Mouse (Mus musculus) left cerebral cortex, adult 9 months (tissue): ENCODE data around the gene Atp6v0e2.

ENCODE experiments used
- DNase-seq, 2 experiments: peaks; one replicate each; pipeline ENCODE4 v3.0.0; 2022; ENCODE audit warnings: low spot score in 2 of 2

Atp6v0e2 gene

GRCm38 (mm10) chr6:48539860-48540259 is 2.4 kb downstream of the Atp6v0e2 start:
- DNase-seq = no peak

DNA sequence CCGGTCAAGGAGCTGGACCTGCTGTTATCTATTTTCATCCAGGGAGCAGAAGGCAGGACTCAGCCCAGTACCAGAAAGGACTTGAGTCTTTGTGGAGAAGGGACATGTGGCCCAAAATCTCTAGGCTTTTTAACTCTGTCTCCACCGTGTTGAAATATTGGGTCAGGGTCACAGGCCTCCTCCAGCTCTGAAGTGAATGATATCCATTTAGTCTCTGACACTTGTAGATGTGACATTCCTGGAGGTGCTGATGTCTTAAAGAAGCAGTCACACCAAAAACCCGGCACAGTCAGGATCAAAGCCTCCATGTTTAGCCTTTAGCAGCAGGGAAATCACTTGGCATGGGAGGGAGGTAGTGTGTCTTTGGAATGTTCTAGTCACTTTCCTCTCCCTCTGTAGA is 3.3 kb downstream of the Atp6v0e2 start:
- DNase-seq = no peak

DNA sequence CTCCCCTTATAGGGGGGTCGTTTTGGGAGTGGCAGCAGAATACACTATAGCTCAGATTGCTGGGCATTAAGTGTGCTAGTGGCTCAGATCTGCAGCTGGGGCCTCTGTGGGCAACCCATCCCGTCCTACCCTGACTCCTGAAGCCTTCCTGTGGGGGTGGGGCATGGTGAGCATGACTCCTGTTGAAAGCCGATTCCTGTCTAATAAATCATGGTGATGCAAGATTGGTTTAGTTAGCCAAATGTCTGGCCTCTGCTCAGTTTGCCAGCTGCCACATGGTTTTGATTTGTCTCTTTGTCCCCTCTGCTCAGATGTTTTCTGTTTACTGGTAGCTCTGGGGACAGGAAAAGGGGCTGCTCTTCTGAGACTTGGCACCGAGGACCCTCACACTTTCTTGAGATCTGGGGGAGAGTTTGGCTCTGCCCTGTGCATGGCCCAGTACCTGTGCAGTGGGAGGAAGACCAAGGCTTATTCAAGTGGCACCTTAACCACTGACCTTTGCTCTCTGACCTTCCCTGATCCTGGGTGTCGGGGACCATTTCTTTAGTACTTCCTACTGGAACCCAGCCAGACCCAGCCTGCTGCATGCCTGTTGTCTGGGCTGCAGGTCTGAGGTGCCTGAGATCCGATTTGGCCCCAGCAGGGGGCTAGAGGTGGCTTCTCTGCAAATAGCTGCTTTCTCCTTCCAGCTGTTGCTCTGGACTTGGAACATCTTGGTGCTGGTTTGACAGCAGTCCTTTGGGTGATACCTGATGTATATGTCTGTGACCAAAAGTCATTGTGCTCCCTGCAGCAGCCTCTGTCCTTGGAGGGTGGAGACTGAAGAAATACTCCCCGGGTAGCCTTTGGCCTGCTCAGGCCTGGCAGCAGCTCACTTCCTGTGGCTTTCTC is 4.4 kb downstream of the Atp6v0e2 start:
- DNase-seq = no peak

DNA sequence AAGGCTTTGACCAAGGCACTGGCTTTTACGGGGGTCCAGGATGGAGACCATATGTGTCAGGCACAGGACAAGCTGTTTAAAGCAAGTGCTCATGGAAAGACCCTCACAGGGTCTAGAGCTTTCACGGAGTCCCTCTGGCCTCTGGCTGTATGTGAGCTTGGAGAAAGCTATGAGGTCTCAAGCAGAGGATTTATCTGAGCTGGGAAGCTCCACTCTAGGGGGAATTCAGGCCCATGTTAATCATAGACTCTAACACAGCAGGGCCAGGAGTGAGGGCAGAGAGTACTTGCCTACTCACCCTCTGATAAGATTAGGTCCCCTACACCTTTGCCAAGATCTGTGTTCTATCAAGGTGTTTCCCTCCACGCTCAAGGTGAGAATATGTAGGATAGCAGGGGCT is 5.2 kb downstream of the Atp6v0e2 start:
- DNase-seq = no peak

GRCm38 (mm10) chr6:48545251-48545650 is 7.8 kb downstream of the Atp6v0e2 start:
- DNase-seq = no peak

DNA sequence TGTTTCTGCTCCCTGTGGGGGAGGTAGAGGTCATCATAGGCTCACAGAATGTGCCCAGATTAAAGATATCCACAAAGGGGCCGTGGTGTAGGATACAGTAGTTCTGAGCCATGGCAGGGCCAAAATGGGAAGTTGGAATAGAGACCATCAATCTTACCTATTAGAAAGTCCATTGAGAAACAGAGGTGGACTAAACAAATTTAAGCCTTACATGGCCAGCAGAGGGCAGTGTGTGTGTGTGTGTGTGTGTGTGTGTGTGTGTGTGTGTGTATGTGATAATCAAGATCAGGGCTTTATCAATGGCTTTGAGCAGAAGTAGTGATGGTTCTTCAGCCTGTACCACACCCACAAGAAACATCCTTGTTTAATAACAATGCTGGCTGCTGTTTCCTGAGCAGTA is 8.9 kb downstream of the Atp6v0e2 start:
- no peak for DNase-seq

DNA sequence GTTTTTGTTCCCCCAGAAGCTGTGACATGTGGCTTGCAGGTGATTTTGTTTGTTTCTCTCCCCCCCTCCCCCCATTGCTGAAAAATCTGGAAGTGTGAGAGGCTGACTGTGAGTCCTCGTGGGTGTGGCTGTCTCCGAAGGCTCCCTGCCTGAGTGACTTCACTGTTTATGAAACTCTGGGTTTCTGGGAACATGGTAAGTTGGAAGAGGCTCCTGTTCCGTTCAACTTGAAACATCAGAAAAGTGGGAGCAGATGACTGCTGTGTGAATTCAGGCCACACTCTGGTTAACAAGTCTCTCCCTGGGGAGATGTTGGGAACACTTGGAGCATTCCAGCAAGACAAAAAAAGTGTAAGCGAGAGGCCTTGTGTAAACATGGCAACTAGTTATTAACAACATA is 9.4 kb downstream of the Atp6v0e2 start:
- no peak for DNase-seq

DNA sequence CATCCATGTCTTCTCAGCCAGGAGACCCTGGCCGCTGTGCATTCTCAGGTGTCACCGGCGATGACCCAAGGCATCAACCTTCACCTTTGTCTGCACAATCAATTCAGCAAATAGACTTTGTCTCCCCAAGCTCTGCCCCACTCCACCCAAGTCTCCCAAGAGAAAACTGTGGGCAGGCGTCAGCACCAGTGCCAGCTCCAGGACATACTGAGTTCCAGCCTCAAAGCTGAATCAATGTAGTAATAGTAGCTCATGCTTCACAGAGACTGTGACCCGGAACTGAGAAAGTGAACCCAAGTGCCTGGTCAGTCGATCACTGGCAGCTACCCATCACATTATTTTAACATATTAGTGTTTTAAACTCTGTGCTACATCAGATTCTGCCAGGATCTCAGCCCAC is 10.9 kb downstream of the Atp6v0e2 start:
- no peak for DNase-seq

DNA sequence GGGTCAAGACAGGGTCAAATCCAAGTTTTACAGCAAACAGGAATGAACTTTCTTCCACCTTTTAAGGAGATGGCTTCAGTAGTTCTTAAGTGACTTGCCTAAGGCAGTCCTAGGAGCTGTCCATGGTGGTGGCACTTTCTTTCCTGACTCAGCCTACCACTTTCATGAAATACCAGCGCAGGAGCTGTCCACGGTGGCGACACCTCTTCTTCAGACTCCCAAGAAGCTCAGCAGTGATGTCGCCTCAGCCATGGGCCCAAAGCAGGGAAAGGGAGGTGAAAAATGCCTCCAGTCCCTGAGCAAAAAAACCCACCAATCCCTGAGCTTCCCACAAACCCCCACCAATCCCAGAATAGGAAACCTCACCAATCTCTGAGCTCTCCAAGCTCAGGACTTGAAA is 15.5 kb downstream of the Atp6v0e2 start:
- DNase-seq = no peak

GRCm38 (mm10) chr6:48553819-48554218 is 16.4 kb downstream of the Atp6v0e2 start:
- no peak for DNase-seq

GRCm38 (mm10) chr6:48554280-48555103 is 17.1 kb downstream of the Atp6v0e2 start, which contains the start of gene Lrrc61:
Lrrc61 (plus strand) TSS chr6:48554796.
- DNase-seq = peak; percentile 91 to 98

- peak; percentile 58 to 81 for DNase-seq
Measured at GRCm38 (mm10) chr6:48555104-48555890, 17.9 kb downstream of the Atp6v0e2 start.

- no peak for DNase-seq
Measured at GRCm38 (mm10) chr6:48555956-48556355, 18.5 kb downstream of the Atp6v0e2 start.

DNA sequence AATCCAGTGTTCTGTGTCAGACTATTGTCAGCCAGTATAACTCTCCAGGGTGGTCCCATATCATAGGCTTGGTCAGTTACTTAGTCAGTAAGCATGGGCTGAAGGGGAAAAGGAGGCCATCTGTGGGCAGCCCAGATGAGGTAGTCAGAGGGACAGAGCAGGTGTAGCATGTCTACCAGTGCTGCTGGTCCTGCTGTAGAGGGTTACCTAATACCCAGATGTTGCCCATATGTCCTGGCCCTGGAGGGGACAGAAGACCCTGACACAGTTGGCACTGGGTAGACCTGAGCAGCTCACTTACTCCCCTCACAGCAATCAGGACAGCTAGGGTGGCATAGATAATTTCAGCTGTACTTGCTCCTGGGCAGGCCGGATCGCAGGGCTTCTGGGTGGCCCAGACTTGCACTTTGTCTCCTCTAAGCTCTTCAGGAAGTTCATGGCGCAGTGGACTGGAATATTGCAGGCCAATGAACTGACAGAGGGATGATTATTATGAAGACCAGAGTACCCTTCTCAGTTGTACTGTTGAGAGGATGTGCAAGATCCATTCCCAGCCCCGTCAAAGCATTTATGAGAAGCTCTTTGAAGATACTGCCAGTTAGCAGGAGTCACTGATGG is 28.4 kb downstream of the Atp6v0e2 start:
- no peak for DNase-seq

- no peak for DNase-seq
Measured at GRCm38 (mm10) chr6:48566312-48566711, 28.9 kb downstream of the Atp6v0e2 start.

- no peak for DNase-seq
Measured at GRCm38 (mm10) chr6:48568036-48568984, 30.9 kb downstream of the Atp6v0e2 start.

GRCm38 (mm10) chr6:48569065-48569807 is 31.8 kb downstream of the Atp6v0e2 start:
- no peak for DNase-seq

GRCm38 (mm10) chr6:48572014-48572413 is 34.6 kb downstream of the Atp6v0e2 start:
- no peak for DNase-seq

DNA sequence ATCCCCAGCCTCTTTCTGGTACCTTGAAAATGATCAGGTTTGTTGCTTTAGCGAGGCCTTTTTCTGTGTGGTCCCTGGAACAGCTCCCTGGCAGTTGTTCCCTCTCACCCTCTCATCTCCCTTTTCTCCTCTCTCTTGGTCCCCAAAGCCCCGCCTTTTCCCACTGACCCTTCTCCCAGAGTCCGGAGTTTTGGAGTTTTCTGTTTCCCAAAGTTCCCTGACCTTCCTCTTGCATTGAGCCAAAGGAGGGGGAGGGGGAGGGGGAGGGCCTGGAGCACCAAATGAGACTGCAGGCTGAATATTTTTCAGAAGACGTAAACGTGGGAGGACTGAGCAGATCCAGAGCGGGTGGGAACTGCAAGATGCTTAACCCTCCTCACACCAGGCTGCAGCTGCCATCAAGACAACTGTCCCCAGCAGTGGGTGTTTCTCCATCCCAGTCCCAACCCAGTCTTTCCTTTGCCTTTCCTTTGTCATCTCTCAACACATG is 35.2 kb downstream of the Atp6v0e2 start, which contains the start of gene Rarres2:
Gene Rarres2, minus strand, starts transcription at position 218 of the 490 bp plus-strand sequence.
- no peak for DNase-seq
